Mouse (Mus musculus): ENCODE data around the gene Kcnt2.

- no peak for TF ChIP-seq CTCF (IDR thresholded peaks at IDR 0.05; ENCODE audit: low read depth, low read length)
- TF ChIP-seq POLR2A (IDR thresholded peaks at IDR 0.05; ENCODE audit: borderline replicate concordance, low read depth, low read length), result no peak
Measured at GRCm38 (mm10) chr1:140422954-140423353, 177.0 kb downstream of the Kcnt2 start.

All from bone marrow macrophage, adult 2 months (primary cell).